Mouse (Mus musculus): ENCODE data around the gene Ncl.
A peak's percentile ranks its signal among the peaks of the same experiment; 100 is the strongest.

The Ncl gene

GRCm38 (mm10) chr1:86311467-86312005 lies 47.7 kb downstream of the Ncl start:
- no peak for DNase-seq

GRCm38 (mm10) chr1:86310536-86311310 lies 48.5 kb downstream of the Ncl start:
- DNase-seq = no peak

GRCm38 (mm10) chr1:86309270-86309833 lies 49.8 kb downstream of the Ncl start:
- DNase-seq = no peak

- no peak for DNase-seq
Observed at GRCm38 (mm10) chr1:86307871-86308641, 51.1 kb downstream of the Ncl start.

- DNase-seq = no peak
Observed at GRCm38 (mm10) chr1:86307177-86307762, 51.9 kb downstream of the Ncl start.

GRCm38 (mm10) chr1:86306686-86307085 lies 52.5 kb downstream of the Ncl start:
- DNase-seq = no peak

- DNase-seq = no peak
Observed at GRCm38 (mm10) chr1:86303873-86304250, 55.3 kb downstream of the Ncl start.

GRCm38 (mm10) chr1:86303063-86303872 lies 55.9 kb downstream of the Ncl start:
- peak; percentile 5 for DNase-seq

GRCm38 (mm10) chr1:86302532-86302931 lies 56.7 kb downstream of the Ncl start, which contains the start of gene B3gnt7:
Gene B3gnt7 (plus strand): TSS chr1:86302832.
- no peak for DNase-seq

GRCm38 (mm10) chr1:86301221-86302091 lies 57.7 kb downstream of the Ncl start:
- no peak for DNase-seq

- no peak for DNase-seq
Observed at GRCm38 (mm10) chr1:86300731-86301130, 58.5 kb downstream of the Ncl start.

GRCm38 (mm10) chr1:86300093-86300492 lies 59.1 kb downstream of the Ncl start:
- DNase-seq = no peak
